Mouse (Mus musculus) adrenal gland, adult 2 months (tissue): ENCODE measurements around the gene Olfr160. TPM values are rescaled to one million over a fixed set of nuclear protein-coding genes. Genes with fewer than 3 reads are reported as not detected.

Source experiments
- polyA plus RNA-seq: library from polyadenylated mRNA; depleted of rRNA; stranded (reverse); fragments of >200 nt; gene quantifications from 2 replicates; pipeline ENCODE4 v1.2.3, GENCODE M21; 2012; rRNA removed
- total RNA-seq, 2 experiments: library from RNA; stranded (reverse); gene quantifications; 2 replicates each; pipeline ENCODE4 v1.2.3; 2021

Olfr160 gene
- total and polyA plus RNA-seq, 3 experiments: not detected

Other genes with a start within 250 kb of the Olfr160 start
- 10 to 100 TPM; 15.3 to 22.7 TPM for gene Msantd2, start 226.9 kb downstream of the Olfr160 start, total RNA-seq
- gene Msantd2, start 226.9 kb downstream of the Olfr160 start, polyA plus RNA-seq: 26.0 and 29.9 TPM in 2 replicates
- gene Esam, start 188.2 kb downstream of the Olfr160 start, total RNA-seq: 10 to 100 TPM; 23.5 to 42.4 TPM
- gene Esam, start 188.2 kb downstream of the Olfr160 start, polyA plus RNA-seq: 49.2 and 59.1 TPM in 2 replicates
- 1 to 10 TPM; 1.8 to 3.0 TPM for gene Vsig2, start 177.0 kb downstream of the Olfr160 start, total RNA-seq
- gene Vsig2, start 177.0 kb downstream of the Olfr160 start, polyA plus RNA-seq: 8.8 and 8.9 TPM in 2 replicates
- gene Nrgn, start 163.3 kb downstream of the Olfr160 start, total RNA-seq: 1 to 10 TPM; 1.5 to 2.8 TPM
- 1.9 and 3.8 TPM in 2 replicates for gene Nrgn, start 163.3 kb downstream of the Olfr160 start, polyA plus RNA-seq
- 10 to 100 TPM; 16.5 to 17.7 TPM for gene Siae, start 160.6 kb downstream of the Olfr160 start, total RNA-seq
- 4.5 and 4.9 TPM in 2 replicates for gene Siae, start 160.6 kb downstream of the Olfr160 start, polyA plus RNA-seq
- gene Spa17, start 102.5 kb downstream of the Olfr160 start, total RNA-seq: 1 to 10 TPM; 3.2 to 4.0 TPM
- gene Spa17, start 102.5 kb downstream of the Olfr160 start, polyA plus RNA-seq: 0.51 and 1.3 TPM in 2 replicates
- gene Tbrg1, start 58.9 kb downstream of the Olfr160 start, total RNA-seq: 10 to 100 TPM; 74.5 to 81.1 TPM
- 23.7 and 28.7 TPM in 2 replicates for gene Tbrg1, start 58.9 kb downstream of the Olfr160 start, polyA plus RNA-seq
- gene Panx3, start 47.0 kb downstream of the Olfr160 start, total RNA-seq: under 1 TPM in 1 of 2 experiments, not detected in 1; 0.20 TPM
- gene Panx3, start 47.0 kb downstream of the Olfr160 start, polyA plus RNA-seq: 0.10 and 0.46 TPM in 2 replicates
- not detected for gene Olfr874, start 28.9 kb upstream of the Olfr160 start, total RNA-seq
- gene Olfr874, start 28.9 kb upstream of the Olfr160 start, polyA plus RNA-seq: not detected in 2 replicates
- gene Olfr875, start 55.6 kb upstream of the Olfr160 start, total RNA-seq: not detected
- not detected in 2 replicates for gene Olfr875, start 55.6 kb upstream of the Olfr160 start, polyA plus RNA-seq
- gene Olfr876, start 86.8 kb upstream of the Olfr160 start, total RNA-seq: not detected
- not detected in 2 replicates for gene Olfr876, start 86.8 kb upstream of the Olfr160 start, polyA plus RNA-seq
- 1 to 10 TPM in 1 of 2 experiments, not detected in 1; 1.0 TPM for gene Olfr877, start 138.0 kb upstream of the Olfr160 start, total RNA-seq
- 0.27 and 0.99 TPM in 2 replicates for gene Olfr877, start 138.0 kb upstream of the Olfr160 start, polyA plus RNA-seq
- not detected for gene Olfr145, start 180.5 kb upstream of the Olfr160 start, total RNA-seq
- not detected in 2 replicates for gene Olfr145, start 180.5 kb upstream of the Olfr160 start, polyA plus RNA-seq
- not detected for gene Olfr878, start 201.6 kb upstream of the Olfr160 start, total RNA-seq
- not detected in 2 replicates for gene Olfr878, start 201.6 kb upstream of the Olfr160 start, polyA plus RNA-seq